Mouse (Mus musculus) erythroblast, embryonic 14.5 days (primary cell): ENCODE results near the gene Hyal3. TPM values are rescaled to one million over a fixed set of nuclear protein-coding genes. Genes with fewer than 3 reads are reported as not detected.
A peak's percentile ranks its signal among the peaks of the same experiment; 100 is the strongest.

Experiments
- H3K27me3 ChIP-seq: 2 replicates; pipeline ENCODE4 v1.6.1; 2012; ENCODE audit warnings: inconsistent platforms; ENCODE audit not compliant: control insufficient read depth
- H3K36me3 ChIP-seq: 2 replicates; pipeline ENCODE4 v1.6.1; 2012; ENCODE audit warnings: mild to moderate bottlenecking, inconsistent platforms; ENCODE audit not compliant: control insufficient read depth
- H3K4me1 ChIP-seq: 2 replicates; pipeline ENCODE4 v1.6.1; 2012; ENCODE audit warnings: inconsistent platforms; ENCODE audit not compliant: control insufficient read depth
- H3K4me3 ChIP-seq: replicated peaks from 2 replicates; pipeline ENCODE3; 2012; ENCODE audit warnings: moderate library complexity, mild to moderate bottlenecking, inconsistent platforms
- H3K9me3 ChIP-seq: 2 replicates; pipeline ENCODE4 v1.6.1; 2012; ENCODE audit warnings: low read length, inconsistent platforms, mixed read lengths; ENCODE audit not compliant: control insufficient read depth
- GATA1 ChIP-seq: IDR thresholded peaks from 2 replicates; pipeline ENCODE4 v1.6.1; 2012; ENCODE audit warnings: low read length, inconsistent platforms, mixed read lengths
- TAL1 ChIP-seq: IDR thresholded peaks from 3 replicates; pipeline ENCODE4 v1.6.1; 2012; ENCODE audit warnings: low read length, inconsistent platforms, mixed read lengths
- polyA plus RNA-seq: library from polyadenylated mRNA; stranded (reverse); fragments of >175 nt; gene quantifications from 2 replicates; pipeline ENCODE4 v1.2.3, GENCODE M21; 2012

Hyal3 gene
- polyA plus RNA-seq, 1 experiment = not detected

GRCm38 (mm10) chr9:107547957-107548356 is 32.7 kb upstream of the Hyal3 start:
- H3K4me1 ChIP-seq = peaks cover 62% of the 10 kb centered on the region
- H3K9me3 ChIP-seq = peaks cover 2% of the 10 kb centered on the region; the same call in 1 of the 2 replicates
- TF ChIP-seq TAL1 (no peak), GATA1 (no peak)
- peaks cover 15% of the 10 kb centered on the region for H3K36me3 ChIP-seq
- H3K27me3 ChIP-seq = peaks cover 40% of the 10 kb centered on the region
- H3K4me3 ChIP-seq = no peak overlapping the region

- Histone ChIP-seq H3K4me3 (no peak overlapping the region), H3K36me3 (peaks cover 15% of the 10 kb centered on the region), H3K9me3 (peaks cover 2% of the 10 kb centered on the region; the same call in 1 of the 2 replicates), H3K4me1 (peaks cover 67% of the 10 kb centered on the region), H3K27me3 (peaks cover 40% of the 10 kb centered on the region)
- TF ChIP-seq GATA1 = no peak
- no peak for TF ChIP-seq TAL1
Measured at GRCm38 (mm10) chr9:107548820-107549219, 31.8 kb upstream of the Hyal3 start.

- H3K4me3 ChIP-seq = no peak overlapping the region
- peaks cover 9% of the 10 kb centered on the region for H3K36me3 ChIP-seq
- H3K27me3 ChIP-seq = peaks cover 40% of the 10 kb centered on the region
- H3K4me1 ChIP-seq = peaks cover 72% of the 10 kb centered on the region
- H3K9me3 ChIP-seq = no peaks in the 10 kb centered on the region
- TF ChIP-seq GATA1 (no peak), TAL1 (no peak)
Measured at GRCm38 (mm10) chr9:107549297-107550074, 31.1 kb upstream of the Hyal3 start.

- Histone ChIP-seq H3K4me3 (peak overlapping the region; percentile 63), H3K4me1 (peaks cover 77% of the 10 kb centered on the region), H3K36me3 (no peaks in the 10 kb centered on the region), H3K9me3 (no peaks in the 10 kb centered on the region), H3K27me3 (peaks cover 40% of the 10 kb centered on the region)
- TF ChIP-seq TAL1 (no peak), GATA1 (no peak)
Measured at GRCm38 (mm10) chr9:107550491-107551116, 30.0 kb upstream of the Hyal3 start.

GRCm38 (mm10) chr9:107551117-107551889 is 29.3 kb upstream of the Hyal3 start, which contains the start of gene Rassf1:
TSS of gene Rassf1 (plus strand) at chr9:107551555.
- Histone ChIP-seq H3K4me1 (peaks cover 77% of the 10 kb centered on the region), H3K36me3 (peaks cover under 1% of the 10 kb centered on the region)
- TF ChIP-seq GATA1 (no peak), TAL1 (no peak)

GRCm38 (mm10) chr9:107551890-107552355 is 28.7 kb upstream of the Hyal3 start:
- peaks cover 6% of the 10 kb centered on the region for H3K36me3 ChIP-seq
- H3K27me3 ChIP-seq = peaks cover 40% of the 10 kb centered on the region
- peaks cover 77% of the 10 kb centered on the region for H3K4me1 ChIP-seq
- peak overlapping the region; percentile 63 for H3K4me3 ChIP-seq
- H3K9me3 ChIP-seq = no peaks in the 10 kb centered on the region
- no peak for TF ChIP-seq TAL1
- no peak for TF ChIP-seq GATA1

More at GRCm38 (mm10) chr9:107551117-107551889, 29.3 kb upstream of the Hyal3 start, which contains the start of gene Rassf1:
- Histone ChIP-seq H3K9me3 (no peaks in the 10 kb centered on the region), H3K4me3 (peak within 1 kb of the TSS; percentile 63), H3K27me3 (peaks cover 40% of the 10 kb centered on the region)

- Histone ChIP-seq H3K36me3 (peaks cover 15% of the 10 kb centered on the region), H3K27me3 (peaks cover 40% of the 10 kb centered on the region), H3K4me3 (no peak overlapping the region), H3K4me1 (peaks cover 77% of the 10 kb centered on the region), H3K9me3 (no peaks in the 10 kb centered on the region)
- TF ChIP-seq TAL1 (no peak), GATA1 (no peak)
Measured at GRCm38 (mm10) chr9:107552690-107553393, 27.8 kb upstream of the Hyal3 start.

GRCm38 (mm10) chr9:107553541-107554318 is 26.9 kb upstream of the Hyal3 start:
- Histone ChIP-seq H3K4me1 (peaks cover 74% of the 10 kb centered on the region), H3K9me3 (no peaks in the 10 kb centered on the region), H3K4me3 (peak overlapping the region; percentile 99)

More at GRCm38 (mm10) chr9:107553541-107554318, 26.9 kb upstream of the Hyal3 start:
- peaks cover 38% of the 10 kb centered on the region for H3K27me3 ChIP-seq
- H3K36me3 ChIP-seq = peaks cover 24% of the 10 kb centered on the region
- TF ChIP-seq GATA1 (no peak), TAL1 (no peak)
